Mouse (Mus musculus) retina, embryonic 14.5 days (tissue): ENCODE measurements at regions not wholly inside any gene's neighbourhood (a gene's known extent, or its start where the extent isn't known, plus 50 kb on each side); places are given as distances from the start of the nearest gene placed in this dataset.
A peak's percentile ranks its signal among the peaks of the same experiment; 100 is the strongest.
"Not testable (repeated sequence)": the region's sequence is repeated elsewhere in the genome, so short reads cannot be mapped to it uniquely, and the experiment has no call there.

ENCODE experiments used
- DNase-seq: peaks from one replicate; pipeline ENCODE4 v3.0.0-alpha.2; 2015; ENCODE audit warnings: low spot score

GRCm38 (mm10) chr8:19976461-19976860, 73.3 kb downstream of the Gm31371 start:
- DNase-seq, result not testable (repeated sequence)

- peak; percentile 90 for DNase-seq
Measured at GRCm38 (mm10) chr8:19979536-19980345, 76.5 kb downstream of the Gm31371 start.

GRCm38 (mm10) chr8:19980346-19980726, 77.1 kb downstream of the Gm31371 start:
- not testable (repeated sequence) for DNase-seq

- not testable (repeated sequence) for DNase-seq
Measured at GRCm38 (mm10) chr8:20008106-20008505, 104.9 kb downstream of the Gm31371 start.

- peak; percentile 62 for DNase-seq
Measured at GRCm38 (mm10) chr8:20010947-20011346, 107.8 kb downstream of the Gm31371 start.

GRCm38 (mm10) chr8:20013278-20013677, 110.1 kb downstream of the Gm31371 start:
- DNase-seq, result peak; percentile 16

- not testable (repeated sequence) for DNase-seq
Measured at GRCm38 (mm10) chr8:20014451-20015130, 111.4 kb downstream of the Gm31371 start.

- DNase-seq, result not testable (repeated sequence)
Measured at GRCm38 (mm10) chr8:20015411-20016081, 112.4 kb downstream of the Gm31371 start.

- DNase-seq, result not testable (repeated sequence)
Measured at GRCm38 (mm10) chr8:20016082-20016840, 113.1 kb downstream of the Gm31371 start.

- DNase-seq, result not testable (repeated sequence)
Measured at GRCm38 (mm10) chr8:20025521-20025920, 122.3 kb downstream of the Gm31371 start.

- DNase-seq, result not testable (repeated sequence)
Measured at GRCm38 (mm10) chr8:20027956-20028355, 124.8 kb downstream of the Gm31371 start.

GRCm38 (mm10) chr8:20030131-20030530, 126.9 kb downstream of the Gm31371 start:
- not testable (repeated sequence) for DNase-seq

GRCm38 (mm10) chr8:20057626-20058025, 154.4 kb downstream of the Gm31371 start:
- DNase-seq, result not testable (repeated sequence)

- DNase-seq, result not testable (repeated sequence)
Measured at GRCm38 (mm10) chr8:20098121-20098520, 194.9 kb downstream of the Gm31371 start.

GRCm38 (mm10) chr8:20100241-20100640, 197.0 kb downstream of the Gm31371 start:
- not testable (repeated sequence) for DNase-seq

- DNase-seq, result not testable (repeated sequence)
Measured at GRCm38 (mm10) chr8:20102374-20102773, 199.2 kb downstream of the Gm31371 start.

GRCm38 (mm10) chr8:20107154-20107553, 204.0 kb downstream of the Gm31371 start:
- DNase-seq, result not testable (repeated sequence)

- DNase-seq, result not testable (repeated sequence)
Measured at GRCm38 (mm10) chr8:20116785-20117184, 213.6 kb downstream of the Gm31371 start.

- not testable (repeated sequence) for DNase-seq
Measured at GRCm38 (mm10) chr8:20119581-20119980, 216.4 kb downstream of the Gm31371 start.

GRCm38 (mm10) chr8:20120186-20120585, 217.0 kb downstream of the Gm31371 start:
- DNase-seq, result not testable (repeated sequence)

GRCm38 (mm10) chr8:20121391-20121909, 218.3 kb downstream of the Gm31371 start:
- peak; percentile 6 for DNase-seq
